Mouse (Mus musculus) c-Kit-positive CD71-positive TER-119-positive erythroid progenitor cells, embryonic 14.5 days (primary cell): ENCODE data around the gene Kcnk3.
A peak's percentile ranks its signal among the peaks of the same experiment; 100 is the strongest.

Experiments
- DNase-seq: peaks from one replicate; pipeline ENCODE4 v3.0.0-alpha.2; 2013; ENCODE audit warnings: low spot score

Gene Kcnk3

GRCm38 (mm10) chr5:30638041-30638440, 50.1 kb downstream of the Kcnk3 start:
- DNase-seq, result peak; percentile 28

GRCm38 (mm10) chr5:30643477-30644179, 55.7 kb downstream of the Kcnk3 start:
- DNase-seq, result no peak

- no peak for DNase-seq
These were observed 58.1 kb downstream of the Kcnk3 start for GRCm38 (mm10) chr5:30646036-30646435.

GRCm38 (mm10) chr5:30647396-30647795, 59.4 kb downstream of the Kcnk3 start:
- DNase-seq, result no peak

GRCm38 (mm10) chr5:30647815-30648560, 60.0 kb downstream of the Kcnk3 start, which contains the start of gene Slc35f6:
TSS of gene Slc35f6 (plus strand) at chr5:30647933.
- DNase-seq, result peak; percentile 76

- DNase-seq, result no peak
These were observed 61.6 kb downstream of the Kcnk3 start for GRCm38 (mm10) chr5:30649558-30649957.

GRCm38 (mm10) chr5:30650756-30651155, 62.8 kb downstream of the Kcnk3 start:
- DNase-seq, result no peak

GRCm38 (mm10) chr5:30651554-30651953, 63.6 kb downstream of the Kcnk3 start:
- no peak for DNase-seq

GRCm38 (mm10) chr5:30653246-30653645, 65.3 kb downstream of the Kcnk3 start:
- no peak for DNase-seq

GRCm38 (mm10) chr5:30655042-30655441, 67.1 kb downstream of the Kcnk3 start:
- DNase-seq, result no peak

GRCm38 (mm10) chr5:30655526-30656195, 67.7 kb downstream of the Kcnk3 start:
- DNase-seq, result no peak

GRCm38 (mm10) chr5:30659042-30659441, 71.1 kb downstream of the Kcnk3 start:
- DNase-seq, result no peak

- DNase-seq, result no peak
These were observed 72.3 kb downstream of the Kcnk3 start for GRCm38 (mm10) chr5:30660278-30660677.

- DNase-seq, result no peak
These were observed 72.8 kb downstream of the Kcnk3 start for GRCm38 (mm10) chr5:30660813-30661212.

- no peak for DNase-seq
These were observed 77.4 kb downstream of the Kcnk3 start for GRCm38 (mm10) chr5:30665360-30665759.

GRCm38 (mm10) chr5:30665968-30666367, 78.0 kb downstream of the Kcnk3 start:
- no peak for DNase-seq

GRCm38 (mm10) chr5:30666391-30667195, 78.6 kb downstream of the Kcnk3 start, which contains the start of gene Cenpa:
TSS of gene Cenpa (plus strand) at chr5:30666777.
- DNase-seq, result peak; percentile 94

GRCm38 (mm10) chr5:30667215-30667614, 79.2 kb downstream of the Kcnk3 start:
- DNase-seq, result no peak

- no peak for DNase-seq
These were observed 79.7 kb downstream of the Kcnk3 start for GRCm38 (mm10) chr5:30667686-30668085.

- no peak for DNase-seq
These were observed 80.9 kb downstream of the Kcnk3 start for GRCm38 (mm10) chr5:30668637-30669495.

GRCm38 (mm10) chr5:30669496-30669830, 81.5 kb downstream of the Kcnk3 start:
- DNase-seq, result no peak
